Mouse (Mus musculus) lung, embryonic 14.5 days (tissue): ENCODE measurements around the gene Pfn1. TPM values are rescaled to one million over a fixed set of nuclear protein-coding genes. Genes with fewer than 3 reads are reported as not detected.

Experiments
- ATAC-seq: fragments of 200-750 bp; cut with Nextera tagmentation; 2 replicates; pipeline ENCODE4 v1.8.0; 2017; ENCODE audit warnings: mild to moderate bottlenecking, moderate TSS enrichment, moderate library complexity; ENCODE audit not compliant: insufficient read depth
- DNase-seq: peaks from one replicate; pipeline ENCODE4 v3.0.0-alpha.2; 2015
- H3K27ac ChIP-seq: fragments of 300-500 bp; sonication (generic); 2 replicates; pipeline ENCODE4 v1.5.1; 2014; ENCODE audit warnings: low read depth, mild to moderate bottlenecking, moderate library complexity
- H3K27me3 ChIP-seq: fragments of 300-500 bp; sonication (generic); 2 replicates; pipeline ENCODE4 v1.6.1; 2014; ENCODE audit warnings: low read length, control low read depth; ENCODE audit not compliant: insufficient read depth
- H3K36me3 ChIP-seq: fragments of 300-500 bp; sonication (generic); 2 replicates; pipeline ENCODE4 v1.6.1; 2014; ENCODE audit warnings: control low read depth; ENCODE audit not compliant: insufficient read depth
- H3K4me1 ChIP-seq: fragments of 300-500 bp; sonication (generic); 2 replicates; pipeline ENCODE4 v1.6.1; 2014; ENCODE audit warnings: antibody characterized with exemption, control low read depth; ENCODE audit not compliant: insufficient read depth
- H3K4me2 ChIP-seq: fragments of 300-500 bp; sonication (generic); 2 replicates; pipeline ENCODE4 v1.6.1; 2014; ENCODE audit warnings: mild to moderate bottlenecking
- H3K4me3 ChIP-seq: fragments of 300-500 bp; sonication (generic); 2 replicates; pipeline ENCODE4 v1.5.1; 2014; ENCODE audit warnings: low read depth, low read length
- H3K9ac ChIP-seq: fragments of 300-500 bp; sonication (generic); 2 replicates; pipeline ENCODE4 v1.6.1; 2014
- H3K9me3 ChIP-seq: fragments of 300-500 bp; sonication (generic); 2 replicates; pipeline ENCODE4 v1.6.1; 2016; ENCODE audit warnings: low read depth, low read length, control low read depth
- CTCF ChIP-seq: IDR thresholded peaks from 2 replicates; pipeline ENCODE4 v1.5.1; 2016; ENCODE audit warnings: antibody characterized with exemption, low read depth
- WGBS: fragments of 180-500 bp; shearing (Covaris S2); extraction: QIAGEN DNeasy Blood & Tissue Kit; methylation state at CpG from one replicate; pipeline ENCODE4 v1.1.7; 2014; 5-methylcytosine and 5-hydroxymethylcytosine counted together
- polyA plus RNA-seq: library from polyadenylated mRNA; unstranded; fragments of >200 nt; fragmentation: Nextera tagmentation; extraction: Ambion mirVana; gene quantifications from 2 replicates; pipeline ENCODE4 v1.2.1, GENCODE M21; 2014

The Pfn1 gene
- polyA plus RNA-seq, 1 experiment from 2014 or later = 2,138 TPM

DNA sequence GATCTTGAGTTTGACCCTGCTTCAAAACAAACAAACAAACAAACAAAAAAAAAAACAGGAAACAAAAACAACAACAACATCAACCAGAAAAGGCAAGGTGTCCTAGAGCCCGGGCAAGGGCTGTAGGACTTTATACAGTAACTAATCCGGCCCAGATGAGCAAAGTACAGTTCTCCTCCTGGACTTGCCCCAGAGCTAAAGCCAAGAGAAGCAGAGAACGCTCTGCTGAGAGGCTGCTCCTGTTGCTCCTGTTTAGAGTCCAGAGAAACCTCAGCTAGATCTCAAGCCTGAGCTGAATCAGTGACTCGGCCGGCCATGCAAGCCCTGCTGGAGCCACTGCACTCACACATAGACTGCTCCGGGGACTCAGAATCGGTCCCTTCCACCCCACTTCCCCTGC lies 24.3 kb downstream of the Pfn1 start:
- Histone ChIP-seq H3K27me3 (no peaks in the 10 kb centered on the region), H3K4me1 (no peaks in the 10 kb centered on the region), H3K4me3 (no peak overlapping the region), H3K4me2 (no peak overlapping the region), H3K27ac (no peak overlapping the region), H3K9ac (no peak overlapping the region), H3K36me3 (no peaks in the 10 kb centered on the region), H3K9me3 (no peaks in the 10 kb centered on the region)
- DNase-seq = no peak
- 73% methylated on average over 7 of the region's 7 CpGs for WGBS
- TF ChIP-seq CTCF = no peak
- ATAC-seq = no peak

DNA sequence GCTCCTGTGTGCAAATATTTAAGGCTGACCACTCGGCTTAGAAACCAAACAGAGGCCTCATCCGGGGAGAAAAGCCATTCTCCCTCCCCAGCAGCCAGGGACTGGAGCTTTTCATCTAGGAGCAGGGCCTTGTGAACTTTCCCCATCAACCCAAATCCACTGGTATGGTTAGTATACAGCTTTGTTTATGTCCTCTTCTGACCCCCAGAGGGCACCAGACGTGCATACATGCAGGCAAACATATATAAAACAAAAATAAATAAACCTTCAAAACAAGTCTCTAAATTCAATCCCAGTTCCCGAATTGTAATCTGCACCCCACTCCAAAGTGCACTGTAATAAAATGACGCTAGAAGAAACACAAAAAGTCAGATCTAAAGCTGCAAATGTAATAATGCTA lies 24.9 kb downstream of the Pfn1 start:
- no peak overlapping the region for H3K9ac ChIP-seq
- H3K9me3 ChIP-seq = no peaks in the 10 kb centered on the region
- H3K4me3 ChIP-seq = no peak overlapping the region
- TF ChIP-seq CTCF = peak; percentile 41
- WGBS = 46% methylated on average over 5 of the region's 5 CpGs
- H3K4me1 ChIP-seq = no peaks in the 10 kb centered on the region
- H3K27ac ChIP-seq = no peak overlapping the region
- DNase-seq = peak; percentile 42
- no peaks in the 10 kb centered on the region for H3K36me3 ChIP-seq
- no peak overlapping the region for H3K4me2 ChIP-seq
- no peaks in the 10 kb centered on the region for H3K27me3 ChIP-seq
- no peak for ATAC-seq

DNA sequence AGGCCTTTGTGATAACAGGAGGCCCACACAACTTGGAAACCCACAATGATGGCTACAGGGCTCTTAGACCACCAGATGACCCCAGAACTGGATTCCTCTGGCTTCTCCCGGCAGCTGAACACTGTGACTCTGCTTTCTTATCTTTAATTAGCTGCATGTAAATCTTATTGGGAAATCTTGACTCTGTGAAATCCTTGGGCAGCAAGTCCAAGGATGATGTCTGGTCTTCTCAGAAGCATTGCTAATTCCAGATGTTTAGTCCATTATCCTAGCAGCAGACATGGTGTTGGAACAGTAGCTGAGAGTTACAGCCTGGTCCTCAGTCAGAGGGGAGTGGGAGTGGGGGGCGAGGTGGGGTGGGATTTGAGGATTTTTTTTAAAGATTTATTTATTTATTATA lies 26.0 kb downstream of the Pfn1 start:
- 57% methylated on average over 2 of the region's 2 CpGs for WGBS
- TF ChIP-seq CTCF = no peak
- DNase-seq (peak; percentile 34), ATAC-seq (no peak)
- Histone ChIP-seq H3K27me3 (no peaks in the 10 kb centered on the region), H3K9ac (no peak overlapping the region), H3K4me2 (no peak overlapping the region), H3K27ac (no peak overlapping the region), H3K4me3 (no peak overlapping the region), H3K9me3 (no peaks in the 10 kb centered on the region), H3K4me1 (no peaks in the 10 kb centered on the region), H3K36me3 (no peaks in the 10 kb centered on the region)

- TF ChIP-seq CTCF = no peak
- DNase-seq (no peak), ATAC-seq (no peak)
- Histone ChIP-seq H3K4me1 (no peaks in the 10 kb centered on the region), H3K36me3 (no peaks in the 10 kb centered on the region), H3K9me3 (no peaks in the 10 kb centered on the region), H3K27ac (no peak overlapping the region), H3K27me3 (no peaks in the 10 kb centered on the region), H3K4me2 (no peak overlapping the region), H3K4me3 (no peak overlapping the region), H3K9ac (no peak overlapping the region)
- 60% methylated on average over 4 of the region's 4 CpGs for WGBS
Measured at GRCm38 (mm10) chr11:70626877-70627276, 27.6 kb downstream of the Pfn1 start.

DNA sequence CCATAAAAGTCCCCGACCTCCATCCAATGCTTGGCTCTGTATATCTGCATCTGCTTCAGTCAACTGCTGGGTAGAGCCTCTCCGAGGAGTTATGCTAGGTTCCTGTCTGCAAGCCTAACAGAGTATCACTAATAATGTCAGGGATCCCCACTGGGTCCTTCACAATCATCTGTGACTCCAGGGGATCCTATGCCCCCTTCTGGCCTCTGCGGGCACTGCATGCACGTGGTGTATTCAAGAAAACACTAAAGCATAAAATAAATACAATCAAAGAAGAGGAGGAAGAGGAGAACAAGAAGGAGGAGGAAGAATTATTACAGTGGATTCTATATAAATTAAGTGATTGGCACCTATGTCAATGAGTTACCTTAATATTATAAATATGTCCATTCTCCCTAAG lies 29.0 kb downstream of the Pfn1 start:
- Histone ChIP-seq H3K4me1 (no peaks in the 10 kb centered on the region), H3K27ac (no peak overlapping the region), H3K4me2 (no peak overlapping the region), H3K4me3 (no peak overlapping the region), H3K9me3 (no peaks in the 10 kb centered on the region), H3K9ac (no peak overlapping the region), H3K36me3 (no peaks in the 10 kb centered on the region), H3K27me3 (no peaks in the 10 kb centered on the region)
- DNase-seq (peak; percentile 77), ATAC-seq (no peak)
- 39% methylated on average over 4 of the region's 4 CpGs for WGBS
- TF ChIP-seq CTCF = peak; percentile 70

DNA sequence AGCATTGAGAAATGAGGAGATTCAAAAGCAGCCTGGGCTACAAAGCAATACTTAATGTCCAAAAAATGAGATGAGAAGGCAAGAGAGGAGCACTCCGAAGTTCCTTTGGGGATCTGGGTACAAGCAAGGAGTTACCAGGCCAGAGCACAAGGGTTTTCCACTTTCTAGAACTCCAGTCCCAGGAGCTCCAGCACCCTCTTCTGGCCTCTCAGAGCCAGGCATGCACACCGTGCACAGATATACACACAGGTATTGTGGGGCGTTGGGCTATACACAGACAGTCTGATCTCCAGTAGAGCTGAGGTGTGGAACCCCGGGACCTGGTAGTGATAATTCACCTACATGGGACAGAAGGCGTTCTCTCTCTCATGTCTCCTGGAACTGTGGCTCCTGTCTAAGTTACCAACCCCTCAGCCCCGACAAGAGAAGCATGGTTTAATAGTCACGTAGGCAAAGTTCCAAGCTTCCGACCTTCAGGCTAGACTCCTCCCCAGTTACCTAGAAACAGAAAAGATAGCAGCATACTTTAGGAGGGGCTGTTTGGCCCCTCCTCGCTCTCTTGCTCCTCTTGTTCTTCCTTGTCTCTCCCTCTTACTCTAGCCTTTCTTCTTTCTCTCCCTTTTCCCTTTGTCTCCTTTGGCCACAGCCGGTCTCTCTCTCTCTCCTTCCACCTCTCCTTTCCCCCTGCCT lies 31.2 kb downstream of the Pfn1 start:
- no peak for ATAC-seq
- peak; percentile 45 for TF ChIP-seq CTCF
- WGBS = 70% methylated on average over 10 of the region's 10 CpGs
- no peaks in the 10 kb centered on the region for H3K4me1 ChIP-seq
- H3K9ac ChIP-seq = no peak overlapping the region
- H3K27ac ChIP-seq = no peak overlapping the region
- no peaks in the 10 kb centered on the region for H3K36me3 ChIP-seq
- no peaks in the 10 kb centered on the region for H3K9me3 ChIP-seq
- no peak overlapping the region for H3K4me2 ChIP-seq
- H3K4me3 ChIP-seq = no peak overlapping the region
- peak; percentile 34 for DNase-seq
- H3K27me3 ChIP-seq = no peaks in the 10 kb centered on the region

- WGBS = 28% methylated on average over 7 of the region's 7 CpGs
- H3K9me3 ChIP-seq = no peaks in the 10 kb centered on the region
- H3K27me3 ChIP-seq = no peaks in the 10 kb centered on the region
- H3K4me1 ChIP-seq = no peaks in the 10 kb centered on the region
- H3K9ac ChIP-seq = no peak overlapping the region
- TF ChIP-seq CTCF = no peak
- H3K36me3 ChIP-seq = no peaks in the 10 kb centered on the region
- 0 out of 2 replicates have a peak overlapping the region, but pooled peaks have one; percentile 24 for H3K27ac ChIP-seq
- no peak overlapping the region for H3K4me3 ChIP-seq
- H3K4me2 ChIP-seq = no peak overlapping the region
- peak; percentile 46 for DNase-seq
- ATAC-seq = no peak
Measured at GRCm38 (mm10) chr11:70621972-70622814, 32.3 kb downstream of the Pfn1 start.
